Mouse (Mus musculus) bone marrow macrophage, adult 2 months (primary cell): Measurements from ENCODE around the gene Itsn1.

ENCODE experiments used
- CTCF ChIP-seq: IDR thresholded peaks from 2 replicates; pipeline ENCODE4 v1.5.1; 2012; ENCODE audit warnings: low read depth, mild to moderate bottlenecking, low read length, moderate library complexity
- POLR2A ChIP-seq: IDR thresholded peaks from 2 replicates; pipeline ENCODE4 v1.6.1; 2012; ENCODE audit warnings: mild to moderate bottlenecking, low read depth, low read length, borderline replicate concordance

DNA sequence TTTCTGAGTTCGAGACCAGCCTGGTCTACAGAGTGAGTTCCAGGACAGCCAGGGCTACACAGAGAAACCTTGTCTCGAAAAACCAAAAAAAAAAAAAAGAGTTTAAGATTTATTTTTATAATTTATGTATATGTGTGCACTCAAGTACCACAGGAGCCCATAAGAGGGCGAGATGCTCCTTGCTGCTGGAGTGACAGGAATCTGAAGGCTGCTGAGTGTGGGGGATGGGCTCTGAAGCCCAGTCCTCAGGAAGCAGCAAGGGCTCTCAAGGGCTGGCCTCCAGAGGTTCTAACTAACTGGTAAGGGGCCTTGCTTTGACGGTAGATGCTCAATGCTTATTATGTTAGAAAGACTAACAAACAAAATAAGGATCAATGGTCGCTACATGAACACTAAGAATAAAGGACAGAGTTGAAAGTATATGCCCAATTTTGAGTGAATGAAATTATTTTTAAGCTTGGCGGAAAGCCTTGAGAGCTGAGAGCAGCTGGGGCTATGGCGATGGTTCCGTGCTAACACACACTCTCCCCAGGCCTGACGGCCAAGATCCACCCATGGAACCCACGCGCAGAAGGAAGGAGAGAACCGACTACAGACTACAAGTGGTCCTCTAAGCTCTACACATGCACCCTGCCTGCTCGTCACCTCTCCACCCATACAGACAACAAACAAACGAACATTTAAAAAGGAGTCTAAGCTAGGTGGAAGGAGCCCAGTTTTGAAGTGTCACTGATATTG is 24.3 kb upstream of the Itsn1 start:
- no peak for TF ChIP-seq CTCF
- TF ChIP-seq POLR2A, result no peak
